ENCODE assay signal across 11 mouse cellular contexts in the genomic region with DNA sequence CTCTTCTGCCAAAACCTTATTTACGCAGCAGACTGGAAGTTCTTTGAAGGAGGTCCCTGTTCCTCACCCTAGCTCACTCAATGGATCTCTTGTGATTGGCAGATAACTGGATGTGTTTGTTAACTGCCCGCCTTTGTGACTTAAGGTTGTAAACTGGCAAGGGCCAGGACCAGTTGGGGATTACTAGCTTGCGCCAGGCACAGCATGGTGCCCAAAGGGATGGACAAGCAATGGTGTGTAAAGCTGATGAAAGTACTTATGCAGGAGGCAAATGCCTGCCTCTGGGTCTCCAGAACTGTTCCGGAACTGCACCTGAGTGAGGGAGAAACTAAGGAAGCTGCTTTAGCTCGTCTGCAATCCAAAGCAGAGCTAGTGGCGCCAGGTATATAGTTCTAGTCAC. TPM values are rescaled to one million over a fixed set of nuclear protein-coding genes. Genes with fewer than 3 reads are reported as not detected.
DNase-seq lines count a peak whose midpoint lies in the region; ATAC-seq and TF ChIP-seq lines count a peak whose summit lies in the region.
"Had no signal": no experiment of that assay in that cellular context is flagged by ENCODE, and none has a peak within 500 bp of the region (broad histone marks: within the 10 kb centered on the region; RNA-seq: fewer than 3 reads in every experiment).

No protein-coding gene starts in this region.

- no peak overlapping the region for H3K4me2 ChIP-seq in forebrain, embryonic 12.5 days
- H3K4me2 ChIP-seq in midbrain, embryonic 16.5 days (ENCODE audit: low read length) = no peak overlapping the region
- H3K4me2 ChIP-seq in midbrain, postnatal 0 days (ENCODE audit: low read depth, low read length, poor library complexity, severe bottlenecking) = no peak overlapping the region

- peaks cover 26% of the 10 kb centered on the region for H3K27me3 ChIP-seq in forebrain, embryonic 10.5 days (ENCODE audit: poor library complexity, severe bottlenecking)
- H3K27me3 ChIP-seq in forebrain, embryonic 12.5 days = peaks cover 3% of the 10 kb centered on the region; the same call in 1 of the 2 replicates
- H3K27me3 ChIP-seq in midbrain, embryonic 10.5 days (ENCODE audit: low read depth, poor library complexity, severe bottlenecking) = peaks cover 35% of the 10 kb centered on the region
- no peaks in the 10 kb centered on the region for H3K27me3 ChIP-seq in midbrain, embryonic 16.5 days (ENCODE audit: control insufficient read depth, insufficient read depth, low read depth, low read length)
- no peaks in the 10 kb centered on the region for H3K27me3 ChIP-seq in cerebellum, adult 2 months (ENCODE audit: control insufficient read depth, insufficient read depth, low read length)
- no peaks in the 10 kb centered on the region for H3K27me3 ChIP-seq in midbrain, postnatal 0 days (ENCODE audit: insufficient read depth, low read length)

- no peak for ATAC-seq in forebrain, embryonic 12.5 days (ENCODE audit: low FRiP score)
- ATAC-seq in midbrain, embryonic 16.5 days = no peak
- ATAC-seq in midbrain, postnatal 0 days (ENCODE audit: low FRiP score) = no peak
- no peak for ATAC-seq in granulocyte monocyte progenitor cell, adult 5-6 weeks (replicated peaks; ENCODE audit: poor library complexity, severe bottlenecking)

- no peaks in the 10 kb centered on the region for H3K9me3 ChIP-seq in forebrain, embryonic 10.5 days
- H3K9me3 ChIP-seq in forebrain, embryonic 12.5 days = no peaks in the 10 kb centered on the region
- H3K9me3 ChIP-seq in midbrain, embryonic 10.5 days (replicated peaks) = no peaks in the 10 kb centered on the region; the same call in 1 of the 2 replicates
- no peaks in the 10 kb centered on the region for H3K9me3 ChIP-seq in midbrain, embryonic 16.5 days (replicated peaks; ENCODE audit: control insufficient read depth, low read length, poor library complexity, severe bottlenecking)
- H3K9me3 ChIP-seq in midbrain, postnatal 0 days (ENCODE audit: low read length) = no peaks in the 10 kb centered on the region
- H3K9me3 ChIP-seq: limb, embryonic 12.5 days had no signal

- H3K27ac ChIP-seq in forebrain, embryonic 10.5 days = no peak overlapping the region
- H3K27ac ChIP-seq in forebrain, embryonic 12.5 days = no peak overlapping the region
- H3K27ac ChIP-seq in midbrain, embryonic 10.5 days (replicated peaks) = no peak overlapping the region
- H3K27ac ChIP-seq in midbrain, embryonic 16.5 days (ENCODE audit: low read length) = no peak overlapping the region
- no peak overlapping the region for H3K27ac ChIP-seq in cerebellum, adult 2 months (ENCODE audit: insufficient read depth, low read length)
- no peak overlapping the region for H3K27ac ChIP-seq in midbrain, postnatal 0 days (ENCODE audit: low read depth, low read length)
- H3K27ac ChIP-seq: kidney, postnatal 0 days had no signal

- no peak for TF ChIP-seq CTCF in cerebellum, adult 2 months (IDR thresholded peaks at IDR 0.05; ENCODE audit: borderline replicate concordance, insufficient read depth, low read depth, low read length)
- no peak for TF ChIP-seq CTCF in midbrain, postnatal 0 days (IDR thresholded peaks at IDR 0.05)

- H3K36me3 ChIP-seq in forebrain, embryonic 10.5 days (replicated peaks) = peaks cover 13% of the 10 kb centered on the region
- peaks cover under 1% of the 10 kb centered on the region; the same call in 1 of the 2 replicates for H3K36me3 ChIP-seq in forebrain, embryonic 12.5 days (replicated peaks)
- H3K36me3 ChIP-seq in midbrain, embryonic 10.5 days = peaks cover 8% of the 10 kb centered on the region
- no peaks in the 10 kb centered on the region for H3K36me3 ChIP-seq in midbrain, embryonic 16.5 days (ENCODE audit: control insufficient read depth, insufficient read depth, low read length)
- no peaks in the 10 kb centered on the region for H3K36me3 ChIP-seq in midbrain, postnatal 0 days (ENCODE audit: insufficient read depth, low read length)

- TF ChIP-seq POLR2A in cerebellum, adult 2 months (IDR thresholded peaks at IDR 0.05; ENCODE audit: borderline replicate concordance, insufficient read depth, low read length) = no peak

- H3K4me3 ChIP-seq in forebrain, embryonic 10.5 days = peak overlapping the region; percentile 55; the same call in 1 of the 2 replicates
- no peak overlapping the region for H3K4me3 ChIP-seq in forebrain, embryonic 12.5 days (replicated peaks)
- H3K4me3 ChIP-seq in midbrain, embryonic 10.5 days = no peak overlapping the region
- H3K4me3 ChIP-seq in midbrain, embryonic 16.5 days (ENCODE audit: low read depth, low read length) = no peak overlapping the region
- H3K4me3 ChIP-seq in cerebellum, adult 2 months (replicated peaks; ENCODE audit: insufficient read depth, low read depth, low read length) = no peak overlapping the region
- no peak overlapping the region for H3K4me3 ChIP-seq in midbrain, postnatal 0 days (ENCODE audit: low read depth, low read length)

- peak; percentile 15 for DNase-seq in forebrain, embryonic 10.5 days (ENCODE audit: extremely low spot score, low spot score)
- peak; percentile 16 for DNase-seq in midbrain, embryonic 10.5 days (ENCODE audit: low spot score)
- DNase-seq in cerebellum, adult 2 months = peak; percentile 17 to 21
- DNase-seq in midbrain, postnatal 0 days (ENCODE audit: low spot score) = peak; percentile 9
- DNase-seq in frontal cortex, postnatal 25 days (ENCODE audit: low spot score in 2 of 2) = no peak
- DNase-seq: adrenal gland, adult 2 months had no signal

- no peak overlapping the region for H3K9ac ChIP-seq in forebrain, embryonic 12.5 days
- no peak overlapping the region for H3K9ac ChIP-seq in midbrain, embryonic 16.5 days (ENCODE audit: low read depth, low read length)
- no peak overlapping the region for H3K9ac ChIP-seq in midbrain, postnatal 0 days (replicated peaks; ENCODE audit: low read length, poor library complexity, severe bottlenecking)

- WGBS in forebrain, embryonic 10.5 days = 19% methylated on average over 6 of the region's 6 CpGs
- 28% methylated on average over 6 of the region's 6 CpGs for WGBS in forebrain, embryonic 12.5 days
- 22% methylated on average over 6 of the region's 6 CpGs for WGBS in midbrain, embryonic 10.5 days
- 31% methylated on average over 6 of the region's 6 CpGs for WGBS in midbrain, embryonic 16.5 days
- 45% methylated on average over 6 of the region's 6 CpGs for WGBS in cerebellum, adult 2 months
- 31% methylated on average over 6 of the region's 6 CpGs for WGBS in midbrain, postnatal 0 days

- H3K4me1 ChIP-seq in forebrain, embryonic 10.5 days = peaks cover 17% of the 10 kb centered on the region
- H3K4me1 ChIP-seq in forebrain, embryonic 12.5 days = peaks cover 3% of the 10 kb centered on the region; the same call in 1 of the 2 replicates
- H3K4me1 ChIP-seq in midbrain, embryonic 10.5 days = peaks cover 7% of the 10 kb centered on the region
- H3K4me1 ChIP-seq in midbrain, embryonic 16.5 days (ENCODE audit: control insufficient read depth, insufficient read depth, low read length) = no peaks in the 10 kb centered on the region
- H3K4me1 ChIP-seq in cerebellum, adult 2 months (ENCODE audit: control insufficient read depth, insufficient read depth, low read length) = no peaks in the 10 kb centered on the region
- no peaks in the 10 kb centered on the region for H3K4me1 ChIP-seq in midbrain, postnatal 0 days (ENCODE audit: insufficient read depth, low read length)
- H3K4me1 ChIP-seq: limb, embryonic 12.5 days had no signal

RNA-seq across cellular contexts. Expression of gene Utp14a, which starts 29.8 kb away (rescaled TPM):
- 24.6 TPM in 2 replicates for polyA plus RNA-seq in forebrain, embryonic 10.5 days (2016; fragmentation: Nextera tagmentation; extraction: Ambion mirVana)
- 24.6 and 25.1 TPM in 2 replicates for polyA plus RNA-seq in forebrain, embryonic 12.5 days (2016; fragmentation: Nextera tagmentation; extraction: Ambion mirVana)
- 19.7 and 22.8 TPM in 2 replicates for polyA plus RNA-seq in midbrain, embryonic 10.5 days (2016; fragmentation: Nextera tagmentation; extraction: Ambion mirVana)
- polyA plus RNA-seq in midbrain, embryonic 16.5 days (2015; fragmentation: Nextera tagmentation; extraction: Ambion mirVana) = 13.8 and 14.2 TPM in 2 replicates
- 14.0 and 14.4 TPM in 2 replicates for polyA plus RNA-seq in cerebellum, adult 2 months (2012; rRNA removed)
- total RNA-seq in midbrain, postnatal 0 days (2014; rRNA removed) = 5.8 and 8.2 TPM in 2 replicates
- polyA plus RNA-seq in midbrain, postnatal 0 days (2015; fragmentation: Nextera tagmentation; extraction: Ambion mirVana) = 9.0 and 9.4 TPM in 2 replicates
- total RNA-seq in granulocyte monocyte progenitor cell, adult 5-6 weeks (2014; fragmentation: Nextera tagmentation) = 39.7 and 45.3 TPM in 2 replicates
- 91.9 and 95.0 TPM in 2 replicates for total RNA-seq in granulocyte monocyte progenitor cell, adult 5-6 weeks (2017)

RNA-seq across cellular contexts. Expression of gene Bcorl1, which starts 54.7 kb away (rescaled TPM):
- polyA plus RNA-seq in forebrain, embryonic 10.5 days (2016; fragmentation: Nextera tagmentation; extraction: Ambion mirVana) = 5.1 and 6.2 TPM in 2 replicates
- 6.4 and 6.7 TPM in 2 replicates for polyA plus RNA-seq in forebrain, embryonic 12.5 days (2016; fragmentation: Nextera tagmentation; extraction: Ambion mirVana)
- polyA plus RNA-seq in midbrain, embryonic 10.5 days (2016; fragmentation: Nextera tagmentation; extraction: Ambion mirVana) = 4.0 and 4.9 TPM in 2 replicates
- 6.7 and 8.6 TPM in 2 replicates for polyA plus RNA-seq in midbrain, embryonic 16.5 days (2015; fragmentation: Nextera tagmentation; extraction: Ambion mirVana)
- 6.7 and 7.7 TPM in 2 replicates for polyA plus RNA-seq in cerebellum, adult 2 months (2012; rRNA removed)
- 10.5 and 13.5 TPM in 2 replicates for total RNA-seq in midbrain, postnatal 0 days (2014; rRNA removed)
- 4.6 and 4.7 TPM in 2 replicates for polyA plus RNA-seq in midbrain, postnatal 0 days (2015; fragmentation: Nextera tagmentation; extraction: Ambion mirVana)
- 15.5 and 16.6 TPM in 2 replicates for total RNA-seq in granulocyte monocyte progenitor cell, adult 5-6 weeks (2014; fragmentation: Nextera tagmentation)
- 3.0 and 9.1 TPM in 2 replicates for total RNA-seq in granulocyte monocyte progenitor cell, adult 5-6 weeks (2017)

Comparison
In these comparisons a context has a peak if more than half of its experiments do, and no peak if none do; other contexts are left out.
1. DNase-seq: peak in forebrain, embryonic 10.5 days (single experiment), midbrain, embryonic 10.5 days (single experiment), cerebellum, adult 2 months (2 of 2) and midbrain, postnatal 0 days (single experiment); none in frontal cortex, postnatal 25 days (0 of 2).